Mouse (Mus musculus): Measurements from ENCODE around the gene Srp68. TPM values are rescaled to one million over a fixed set of nuclear protein-coding genes. Genes with fewer than 3 reads are reported as not detected.

The Srp68 gene
- polyA plus RNA-seq (2014; fragmentation: Nextera tagmentation; extraction: Ambion mirVana) = 78.7 and 80.5 TPM in 2 replicates

DNA sequence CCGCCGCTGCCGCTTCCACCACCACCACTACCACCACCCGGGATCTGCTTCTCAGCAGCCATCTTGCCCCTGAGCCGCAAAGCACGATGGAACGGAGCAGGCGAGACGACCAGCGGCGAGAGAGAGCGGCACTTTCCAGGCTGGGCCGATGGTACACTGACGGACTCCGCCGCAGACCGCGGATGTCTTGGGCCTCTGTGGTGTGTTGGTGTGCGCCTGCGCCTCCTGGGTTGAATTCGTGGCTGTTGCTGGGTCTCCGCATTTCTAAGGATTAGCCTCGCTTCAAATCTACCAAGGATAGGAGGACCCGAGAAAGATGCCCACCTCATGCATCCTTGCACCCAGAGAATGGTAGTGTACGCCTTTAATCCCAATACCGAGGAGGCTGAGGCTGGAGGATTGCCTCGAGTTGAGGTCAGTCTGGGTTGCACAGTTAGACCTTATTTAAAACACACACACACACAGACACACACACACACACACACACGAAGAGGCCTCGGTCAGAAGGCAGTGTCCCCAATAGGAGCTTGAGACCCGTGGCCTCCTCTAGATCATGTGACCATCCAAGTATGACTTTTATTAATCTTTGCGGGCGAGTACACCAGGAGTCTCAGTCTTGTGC is at the start of gene Srp68:
Gene Srp68, minus strand, starts transcription at position 173 of the 622 bp plus-strand sequence.
- H3K36me3 ChIP-seq (replicated peaks; ENCODE audit: control insufficient read depth, insufficient read depth, low read depth, low read length) = no peaks in the 10 kb centered on the region
- peak within 1 kb of the TSS; percentile 66 for H3K4me3 ChIP-seq (ENCODE audit: low read depth, low read length)
- no peaks in the 10 kb centered on the region for H3K27me3 ChIP-seq (ENCODE audit: control insufficient read depth, insufficient read depth, low read length)
- H3K9me3 ChIP-seq (replicated peaks; ENCODE audit: control insufficient read depth, low read length) = no peaks in the 10 kb centered on the region
- peak within 1 kb of the TSS; percentile 69 for H3K9ac ChIP-seq (replicated peaks; ENCODE audit: low read length)
- ATAC-seq (replicated peaks; ENCODE audit: insufficient number of reproducible peaks, low FRiP score, low TSS enrichment, low read depth) (peak; percentile 97), DNase-seq (ENCODE audit: low spot score) (peak; percentile 96)
- H3K4me1 ChIP-seq (ENCODE audit: control insufficient read depth, insufficient read depth, low read length) = peaks cover 2% of the 10 kb centered on the region; the same call in 1 of the 2 replicates
- H3K4me2 ChIP-seq (ENCODE audit: low read depth, low read length) = peak within 1 kb of the TSS; percentile 61
- H3K27ac ChIP-seq (replicated peaks; ENCODE audit: low read depth, low read length) = peak within 1 kb of the TSS; percentile 67
- 3% methylated on average over 32 of the region's 32 CpGs for WGBS

DNA sequence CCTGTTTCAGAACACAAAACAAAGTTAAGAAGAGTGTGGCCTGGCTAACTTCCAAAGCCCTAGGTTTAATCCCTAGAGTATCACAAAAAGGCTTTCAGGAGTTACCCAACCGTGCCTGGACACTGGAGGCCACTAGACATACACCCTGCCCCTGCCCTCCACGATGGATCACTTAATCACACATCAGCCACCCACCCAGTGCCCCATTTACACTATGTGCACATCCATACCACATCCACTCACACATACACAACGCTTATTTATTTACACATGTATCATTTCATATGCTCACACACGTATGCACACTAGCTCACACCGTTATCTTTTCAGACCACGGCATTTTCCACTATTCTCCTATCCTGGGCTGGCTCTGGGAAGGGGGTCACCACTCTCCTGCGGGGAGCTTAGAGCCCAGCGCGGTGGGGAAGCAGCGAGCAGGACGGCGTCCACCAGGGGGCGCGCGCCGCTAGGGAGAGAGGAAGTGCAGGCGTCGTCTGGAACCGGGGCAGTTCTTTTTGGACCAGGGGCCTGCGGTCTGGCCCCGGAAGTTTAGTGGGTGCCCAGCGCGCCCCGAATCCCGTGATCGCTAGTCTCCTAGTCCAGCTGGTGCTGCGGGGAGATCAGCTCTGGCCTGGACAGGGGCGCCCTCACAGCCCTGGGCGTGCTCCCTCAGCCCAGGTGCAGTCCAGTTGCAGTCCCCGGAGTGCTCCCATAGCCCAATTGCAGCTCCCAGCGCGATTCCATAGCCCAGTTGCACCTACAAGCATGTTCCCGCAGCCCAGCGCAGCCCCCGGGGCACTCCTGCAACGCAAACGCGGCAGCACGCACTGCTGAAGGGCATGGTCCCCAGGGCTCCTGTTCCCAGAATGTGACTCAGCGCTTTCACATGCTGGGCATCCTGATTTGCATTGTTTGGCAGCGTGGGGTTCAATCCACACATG is 45.0 kb upstream of the Srp68 start:
- H3K27ac ChIP-seq (replicated peaks; ENCODE audit: low read depth, low read length) = no peak overlapping the region
- no peaks in the 10 kb centered on the region for H3K9me3 ChIP-seq (replicated peaks; ENCODE audit: control insufficient read depth, low read length)
- DNase-seq (ENCODE audit: low spot score) = peak; percentile 87
- 3% methylated on average over 40 of the region's 41 CpGs for WGBS
- peak overlapping the region; percentile 40 for H3K4me3 ChIP-seq (ENCODE audit: low read depth, low read length)
- H3K9ac ChIP-seq (replicated peaks; ENCODE audit: low read length) = peak overlapping the region; percentile 79
- H3K36me3 ChIP-seq (replicated peaks; ENCODE audit: control insufficient read depth, insufficient read depth, low read depth, low read length) = no peaks in the 10 kb centered on the region
- no peaks in the 10 kb centered on the region; the same call in 1 of the 2 replicates for H3K4me1 ChIP-seq (ENCODE audit: control insufficient read depth, insufficient read depth, low read length)
- H3K4me2 ChIP-seq (ENCODE audit: low read depth, low read length) = peak overlapping the region; percentile 94
- no peaks in the 10 kb centered on the region for H3K27me3 ChIP-seq (ENCODE audit: control insufficient read depth, insufficient read depth, low read length)
- peak; percentile 79 for ATAC-seq (replicated peaks; ENCODE audit: insufficient number of reproducible peaks, low FRiP score, low TSS enrichment, low read depth)

DNA sequence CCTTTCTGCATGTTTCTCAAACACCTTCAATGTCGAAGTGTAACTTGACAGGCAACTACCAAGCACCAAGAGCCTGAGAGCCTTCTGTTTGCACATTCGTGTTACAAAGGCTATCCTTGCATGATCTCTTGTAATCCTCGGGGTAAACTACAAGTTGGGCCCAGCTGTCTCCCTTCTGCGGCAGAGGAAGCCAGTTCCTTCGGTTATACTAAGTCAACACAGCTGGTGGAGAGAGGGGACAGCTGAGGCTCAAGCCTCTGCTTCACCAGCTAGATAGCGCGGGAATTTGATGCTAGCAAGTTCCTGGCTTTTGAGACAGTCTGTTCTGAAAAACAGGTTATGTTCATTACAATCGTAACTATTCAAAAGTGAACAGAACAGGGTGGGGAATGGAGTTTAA is 38.3 kb upstream of the Srp68 start:
- peak; percentile 38 for DNase-seq (ENCODE audit: low spot score)
- Histone ChIP-seq H3K27ac (replicated peaks; ENCODE audit: low read depth, low read length) (no peak overlapping the region), H3K4me1 (ENCODE audit: control insufficient read depth, insufficient read depth, low read length) (no peaks in the 10 kb centered on the region), H3K9me3 (replicated peaks; ENCODE audit: control insufficient read depth, low read length) (no peaks in the 10 kb centered on the region), H3K27me3 (ENCODE audit: control insufficient read depth, insufficient read depth, low read length) (no peaks in the 10 kb centered on the region), H3K4me3 (ENCODE audit: low read depth, low read length) (no peak overlapping the region), H3K4me2 (ENCODE audit: low read depth, low read length) (no peak overlapping the region), H3K36me3 (replicated peaks; ENCODE audit: control insufficient read depth, insufficient read depth, low read depth, low read length) (no peaks in the 10 kb centered on the region), H3K9ac (replicated peaks; ENCODE audit: low read length) (no peak overlapping the region)
- ATAC-seq (replicated peaks; ENCODE audit: insufficient number of reproducible peaks, low FRiP score, low TSS enrichment, low read depth) = no peak
- WGBS = 48% methylated on average over 8 of the region's 8 CpGs

DNA sequence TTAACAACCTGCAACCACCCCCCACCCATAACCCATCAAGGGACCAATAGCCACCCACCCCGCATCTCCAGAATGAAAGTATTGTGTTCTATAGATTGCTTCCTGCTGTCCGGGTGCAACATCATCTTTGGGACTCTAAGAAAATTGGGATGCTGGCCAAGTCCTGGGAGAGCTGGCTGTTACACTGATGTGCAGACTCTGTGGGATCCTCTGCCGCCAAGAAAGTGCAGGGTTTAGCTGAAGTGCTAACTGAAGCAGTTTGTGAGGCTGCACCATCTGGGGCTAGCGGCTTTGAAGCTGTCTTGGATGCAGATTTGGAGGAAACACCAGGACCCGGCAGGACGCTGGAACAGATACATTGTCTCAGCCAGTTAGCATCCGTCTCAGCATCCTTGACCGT is 37.2 kb upstream of the Srp68 start:
- no peaks in the 10 kb centered on the region for H3K4me1 ChIP-seq (ENCODE audit: control insufficient read depth, insufficient read depth, low read length)
- H3K27me3 ChIP-seq (ENCODE audit: control insufficient read depth, insufficient read depth, low read length) = no peaks in the 10 kb centered on the region
- no peaks in the 10 kb centered on the region for H3K9me3 ChIP-seq (replicated peaks; ENCODE audit: control insufficient read depth, low read length)
- 62% methylated on average over 8 of the region's 8 CpGs for WGBS
- DNase-seq (ENCODE audit: low spot score) (no peak), ATAC-seq (replicated peaks; ENCODE audit: insufficient number of reproducible peaks, low FRiP score, low TSS enrichment, low read depth) (no peak)
- no peak overlapping the region for H3K27ac ChIP-seq (replicated peaks; ENCODE audit: low read depth, low read length)
- H3K4me2 ChIP-seq (ENCODE audit: low read depth, low read length) = no peak overlapping the region
- no peak overlapping the region for H3K9ac ChIP-seq (replicated peaks; ENCODE audit: low read length)
- no peak overlapping the region for H3K4me3 ChIP-seq (ENCODE audit: low read depth, low read length)
- no peaks in the 10 kb centered on the region for H3K36me3 ChIP-seq (replicated peaks; ENCODE audit: control insufficient read depth, insufficient read depth, low read depth, low read length)

DNA sequence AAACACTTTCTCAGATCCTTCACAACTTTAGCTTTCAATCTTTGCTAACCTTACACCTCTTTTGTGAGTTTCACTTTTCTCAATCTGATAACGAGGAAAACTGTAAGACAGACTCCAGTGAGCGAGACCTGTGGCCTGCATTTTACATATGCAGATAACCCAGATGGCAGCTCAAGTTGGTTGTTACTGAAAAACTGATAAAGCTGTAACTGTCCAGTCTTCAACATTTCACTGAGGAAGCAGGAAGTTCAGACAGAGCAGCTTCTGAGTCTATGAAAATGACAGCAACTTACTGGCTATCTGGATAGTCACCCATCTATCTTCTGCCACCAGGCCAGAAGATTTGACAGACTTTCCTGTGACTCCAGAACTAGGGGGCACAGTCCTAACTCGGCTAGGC is 35.6 kb upstream of the Srp68 start:
- ATAC-seq (replicated peaks; ENCODE audit: insufficient number of reproducible peaks, low FRiP score, low TSS enrichment, low read depth) (no peak), DNase-seq (ENCODE audit: low spot score) (no peak)
- 74% methylated on average over 3 of the region's 3 CpGs for WGBS
- Histone ChIP-seq H3K4me3 (ENCODE audit: low read depth, low read length) (no peak overlapping the region), H3K4me1 (ENCODE audit: control insufficient read depth, insufficient read depth, low read length) (no peaks in the 10 kb centered on the region), H3K4me2 (ENCODE audit: low read depth, low read length) (no peak overlapping the region), H3K27me3 (ENCODE audit: control insufficient read depth, insufficient read depth, low read length) (no peaks in the 10 kb centered on the region), H3K27ac (replicated peaks; ENCODE audit: low read depth, low read length) (no peak overlapping the region), H3K9me3 (replicated peaks; ENCODE audit: control insufficient read depth, low read length) (no peaks in the 10 kb centered on the region), H3K9ac (replicated peaks; ENCODE audit: low read length) (no peak overlapping the region), H3K36me3 (replicated peaks; ENCODE audit: control insufficient read depth, insufficient read depth, low read depth, low read length) (peaks cover 1% of the 10 kb centered on the region)

DNA sequence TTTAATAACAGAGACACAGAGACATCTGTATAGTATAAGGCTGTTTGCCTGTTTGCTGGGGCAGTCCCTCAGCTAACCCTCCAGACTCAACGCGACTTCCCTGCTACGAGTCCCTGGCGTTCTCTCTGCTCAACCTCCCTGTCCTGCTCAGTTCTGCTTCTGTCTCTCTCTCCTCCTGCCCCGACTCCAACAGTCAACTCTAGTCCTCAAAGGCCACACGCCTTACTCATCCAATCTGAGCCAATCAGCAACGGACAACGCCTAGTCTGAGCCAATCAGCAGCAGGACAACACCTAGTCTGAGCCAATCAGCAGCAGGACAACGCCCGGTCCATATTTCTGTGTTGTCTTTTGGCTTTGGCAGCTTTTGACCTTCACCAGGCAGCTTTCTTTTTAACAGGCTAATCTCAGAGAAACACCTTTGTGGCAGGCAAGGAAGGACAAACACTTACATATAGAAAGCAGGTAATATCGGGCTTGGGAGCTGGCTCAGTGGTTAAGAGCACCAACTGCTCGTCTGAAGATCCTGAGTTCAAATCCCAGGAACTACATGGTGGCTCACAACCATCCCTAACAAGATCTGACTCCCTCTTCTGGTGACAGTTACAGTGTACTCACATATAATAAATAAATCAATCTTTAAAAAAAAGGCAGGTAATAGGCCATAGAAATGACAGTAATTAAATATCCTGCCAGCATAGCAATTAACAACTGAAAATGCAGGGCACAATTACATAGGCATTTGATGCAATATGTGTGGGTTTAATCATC is 33.9 kb upstream of the Srp68 start:
- DNase-seq (ENCODE audit: low spot score) (no peak), ATAC-seq (replicated peaks; ENCODE audit: insufficient number of reproducible peaks, low FRiP score, low TSS enrichment, low read depth) (0 out of 2 replicates have a peak, but pooled peaks have one; percentile 41)
- Histone ChIP-seq H3K4me2 (ENCODE audit: low read depth, low read length) (no peak overlapping the region), H3K4me3 (ENCODE audit: low read depth, low read length) (no peak overlapping the region), H3K27ac (replicated peaks; ENCODE audit: low read depth, low read length) (no peak overlapping the region), H3K27me3 (ENCODE audit: control insufficient read depth, insufficient read depth, low read length) (no peaks in the 10 kb centered on the region), H3K9ac (replicated peaks; ENCODE audit: low read length) (no peak overlapping the region), H3K36me3 (replicated peaks; ENCODE audit: control insufficient read depth, insufficient read depth, low read depth, low read length) (peaks cover 7% of the 10 kb centered on the region), H3K4me1 (ENCODE audit: control insufficient read depth, insufficient read depth, low read length) (no peaks in the 10 kb centered on the region), H3K9me3 (replicated peaks; ENCODE audit: control insufficient read depth, low read length) (no peaks in the 10 kb centered on the region)
- 91% methylated on average over 12 of the region's 12 CpGs for WGBS

DNA sequence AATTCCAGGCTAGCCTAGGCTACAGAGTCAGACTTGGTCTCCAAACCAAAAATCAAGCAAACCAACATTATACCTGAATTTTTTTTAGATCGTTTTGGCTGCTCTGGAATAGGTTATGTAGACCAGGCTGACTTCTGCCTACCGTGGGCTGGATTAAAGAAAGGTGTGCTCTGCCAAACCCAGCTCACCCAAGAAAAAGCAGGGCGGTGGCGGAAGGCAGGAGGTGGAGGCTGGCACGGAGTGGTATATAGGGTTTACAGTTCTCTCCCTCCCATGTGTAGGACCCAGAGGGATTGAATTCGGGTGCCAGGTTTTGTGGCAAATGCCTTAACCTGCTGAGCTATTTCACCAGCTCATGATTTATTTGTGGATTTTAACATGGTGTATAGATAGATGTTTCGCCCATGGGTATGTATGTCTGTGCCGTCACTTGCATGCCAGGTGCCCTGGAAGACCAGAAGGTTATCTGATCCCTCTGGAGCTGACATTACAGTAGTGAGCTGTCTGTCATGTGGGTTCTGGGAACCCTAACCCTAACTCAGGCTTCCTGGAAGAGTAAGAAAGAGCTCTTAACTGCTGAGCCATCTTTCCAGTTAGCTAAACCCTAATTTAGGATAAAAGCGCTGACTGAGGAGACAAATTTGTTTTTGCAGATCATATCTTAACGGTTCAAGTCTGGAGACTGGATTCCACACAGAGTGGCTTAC is 33.2 kb upstream of the Srp68 start, which contains the start of gene Exoc7:
Gene Exoc7, minus strand, starts transcription at position 215 of the 707 bp plus-strand sequence.
- no peaks in the 10 kb centered on the region for H3K27me3 ChIP-seq (ENCODE audit: control insufficient read depth, insufficient read depth, low read length)
- H3K4me1 ChIP-seq (ENCODE audit: control insufficient read depth, insufficient read depth, low read length) = no peaks in the 10 kb centered on the region
- no peaks in the 10 kb centered on the region for H3K9me3 ChIP-seq (replicated peaks; ENCODE audit: control insufficient read depth, low read length)
- H3K4me2 ChIP-seq (ENCODE audit: low read depth, low read length) = peak within 1 kb of the TSS; percentile 70
- H3K9ac ChIP-seq (replicated peaks; ENCODE audit: low read length) = peak within 1 kb of the TSS; percentile 72
- WGBS = 80% methylated on average over 10 of the region's 10 CpGs
- peak; percentile 39; the same call in 1 of the 2 replicates for ATAC-seq (replicated peaks; ENCODE audit: insufficient number of reproducible peaks, low FRiP score, low TSS enrichment, low read depth)
- H3K36me3 ChIP-seq (replicated peaks; ENCODE audit: control insufficient read depth, insufficient read depth, low read depth, low read length) = peaks cover 7% of the 10 kb centered on the region
- no peak within 1 kb of the TSS for H3K27ac ChIP-seq (replicated peaks; ENCODE audit: low read depth, low read length)
- peak within 1 kb of the TSS; percentile 80 for H3K4me3 ChIP-seq (ENCODE audit: low read depth, low read length)
- no peak for DNase-seq (ENCODE audit: low spot score)
